In the genomic region with DNA sequence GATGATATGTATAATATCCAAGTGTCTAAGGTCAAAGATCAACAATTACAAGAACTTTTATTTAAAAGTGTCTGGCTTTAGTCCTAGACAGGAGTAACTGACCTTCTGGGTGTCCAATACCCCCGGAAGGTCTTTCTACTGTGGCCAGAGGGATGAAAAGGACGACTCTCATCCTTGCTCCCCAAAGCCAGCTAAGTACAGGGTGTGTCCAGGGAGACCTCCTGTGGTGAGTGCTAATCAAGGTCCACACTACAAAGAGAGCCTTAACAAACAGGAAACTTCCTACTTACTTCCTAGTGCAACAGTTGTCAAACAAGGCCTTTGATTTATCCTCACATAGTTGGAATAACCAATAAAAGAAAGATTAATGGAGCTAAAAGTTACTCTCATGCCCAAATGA, we compare ENCODE assay signal across 25 mouse cellular contexts.
"Had no signal": no experiment of that assay in that cellular context is flagged by ENCODE, and none has a peak within 500 bp of the region (broad histone marks: within the 10 kb centered on the region; RNA-seq: fewer than 3 reads in every experiment).

No protein-coding gene starts in this region.

- H3K9ac ChIP-seq: heart, embryonic 12.5 days; hindbrain, embryonic 12.5 days; hindbrain, embryonic 14.5 days; intestine, embryonic 15.5 days; limb, embryonic 13.5 days; limb, embryonic 15.5 days; liver, embryonic 12.5 days; liver, embryonic 14.5 days had no signal

- H3K27me3 ChIP-seq: heart, embryonic 12.5 days; hindbrain, embryonic 12.5 days; intestine, embryonic 15.5 days; limb, embryonic 13.5 days; limb, embryonic 15.5 days; liver, embryonic 12.5 days had no signal

- ATAC-seq: hindbrain, embryonic 16.5 days; inflammation-experienced regulatory T-cells, adult 6 months; intestine, embryonic 15.5 days; intestine, postnatal 0 days; liver, embryonic 12.5 days had no signal

- H3K4me1 ChIP-seq: heart, embryonic 10.5 days; hindbrain, embryonic 10.5 days; hindbrain, embryonic 12.5 days; intestine, embryonic 15.5 days; limb, embryonic 15.5 days; liver, embryonic 12.5 days had no signal

- DNase-seq: gastrocnemius, adult 2 months; gastrocnemius, postnatal 10 days; gastrocnemius, postnatal 25 days; kidney, adult 18-20 months; kidney, adult 8-10 months; kidney, postnatal 10 days; kidney, postnatal 25 days; kidney, postnatal 4 days; layer of hippocampus, adult 9-11 months; layer of hippocampus, postnatal 36 days; left cerebral cortex, postnatal 4 days had no signal

- H3K27ac ChIP-seq: gastrocnemius, adult 2 months; heart, embryonic 10.5 days; hindbrain, embryonic 10.5 days; hindbrain, embryonic 12.5 days; hindbrain, embryonic 14.5 days; intestine, embryonic 15.5 days; layer of hippocampus, adult 2 months; limb, embryonic 13.5 days; limb, embryonic 15.5 days; liver, embryonic 12.5 days; liver, embryonic 14.5 days had no signal

- H3K4me3 ChIP-seq: gastrocnemius, adult 2 months; heart, embryonic 10.5 days; heart, embryonic 12.5 days; hindbrain, embryonic 10.5 days; hindbrain, embryonic 12.5 days; intestine, embryonic 15.5 days; layer of hippocampus, adult 2 months; limb, embryonic 13.5 days; limb, embryonic 15.5 days; liver, embryonic 12.5 days had no signal

- H3K4me2 ChIP-seq: heart, embryonic 12.5 days; hindbrain, embryonic 12.5 days; hindbrain, embryonic 14.5 days; intestine, embryonic 15.5 days; limb, embryonic 13.5 days; limb, embryonic 15.5 days; liver, embryonic 12.5 days had no signal

- H3K9me3 ChIP-seq: heart, embryonic 10.5 days; heart, embryonic 12.5 days; hindbrain, embryonic 10.5 days; hindbrain, embryonic 12.5 days; intestine, embryonic 15.5 days; limb, embryonic 13.5 days; limb, embryonic 15.5 days; liver, embryonic 12.5 days had no signal
